Mouse (Mus musculus): ENCODE data around the gene Kcnk6. TPM values are rescaled to one million over a fixed set of nuclear protein-coding genes. Genes with fewer than 3 reads are reported as not detected.

Gene Kcnk6
- polyA plus RNA-seq, 1 experiment from 2014 or later, result 3.0 TPM

DNA sequence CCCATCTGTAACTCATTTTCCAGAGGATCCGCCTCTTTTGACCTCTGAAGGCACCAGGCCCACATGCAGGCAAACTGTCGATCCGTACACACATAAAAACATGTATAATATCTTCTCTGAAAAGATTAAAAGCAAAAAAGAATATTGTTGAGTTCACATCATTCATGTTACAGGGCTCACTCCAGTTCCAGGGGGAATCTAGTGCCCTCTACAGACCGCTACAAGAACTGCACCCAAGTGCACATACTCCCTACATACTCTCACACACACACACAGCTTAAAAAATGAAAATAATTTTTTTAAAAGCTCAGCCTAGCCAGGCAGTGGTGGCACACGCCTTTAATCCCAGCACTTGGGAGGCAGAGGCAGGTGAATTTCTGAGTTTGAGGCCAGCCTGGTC, 2.3 kb upstream of the Kcnk6 start:
- Histone ChIP-seq H3K4me2 (replicated peaks; ENCODE audit: low read depth) (no peak overlapping the region), H3K27me3 (ENCODE audit: control insufficient read depth, insufficient read depth, low read length) (no peaks in the 10 kb centered on the region), H3K9me3 (ENCODE audit: control insufficient read depth, low read length) (no peaks in the 10 kb centered on the region), H3K36me3 (ENCODE audit: control insufficient read depth, insufficient read depth, low read length) (no peaks in the 10 kb centered on the region), H3K27ac (replicated peaks) (no peak overlapping the region), H3K9ac (ENCODE audit: low read length) (no peak overlapping the region), H3K4me1 (replicated peaks; ENCODE audit: control insufficient read depth, insufficient read depth) (peaks cover 2% of the 10 kb centered on the region; the same call in 1 of the 2 replicates), H3K4me3 (ENCODE audit: low read depth, low read length) (no peak overlapping the region)
- DNase-seq (ENCODE audit: low spot score), result no peak
- 88% methylated on average over 5 of the region's 5 CpGs for WGBS
- peak; percentile 58 for TF ChIP-seq CTCF (IDR thresholded peaks at IDR 0.05; ENCODE audit: low read depth)
- no peak for TF ChIP-seq EP300 (optimal IDR thresholded peaks at IDR 0.05)
- ATAC-seq (ENCODE audit: low FRiP score, low TSS enrichment), result no peak

DNA sequence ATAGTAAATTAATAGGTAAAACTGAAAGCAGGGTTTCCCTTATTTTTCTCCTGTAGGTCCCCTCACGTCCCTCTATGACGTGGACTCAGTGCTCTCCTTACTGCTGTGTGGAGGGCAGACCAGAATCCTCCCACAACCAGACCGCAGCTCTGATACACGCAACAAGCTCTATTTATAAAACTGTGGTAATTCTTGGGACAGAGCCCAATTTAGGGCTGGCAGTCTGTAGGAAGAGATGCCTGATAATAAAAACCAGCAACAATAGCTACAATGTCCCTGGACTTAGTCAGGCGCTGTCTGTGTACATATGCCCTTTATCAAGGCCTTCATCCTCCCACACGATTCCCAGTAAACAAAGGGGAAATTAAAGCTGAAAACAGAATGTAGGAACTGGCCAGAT, 1.4 kb upstream of the Kcnk6 start:
- H3K4me2 ChIP-seq (replicated peaks; ENCODE audit: low read depth), result no peak overlapping the region
- no peaks in the 10 kb centered on the region for H3K36me3 ChIP-seq (ENCODE audit: control insufficient read depth, insufficient read depth, low read length)
- no peaks in the 10 kb centered on the region for H3K9me3 ChIP-seq (ENCODE audit: control insufficient read depth, low read length)
- H3K27ac ChIP-seq (replicated peaks), result no peak overlapping the region
- WGBS, result 38% methylated on average over 6 of the region's 6 CpGs
- ATAC-seq (ENCODE audit: low FRiP score, low TSS enrichment), result no peak
- H3K27me3 ChIP-seq (ENCODE audit: control insufficient read depth, insufficient read depth, low read length), result no peaks in the 10 kb centered on the region
- no peak for TF ChIP-seq EP300 (optimal IDR thresholded peaks at IDR 0.05)
- no peak for TF ChIP-seq CTCF (IDR thresholded peaks at IDR 0.05; ENCODE audit: low read depth)
- H3K4me1 ChIP-seq (replicated peaks; ENCODE audit: control insufficient read depth, insufficient read depth), result peaks cover 2% of the 10 kb centered on the region; the same call in 1 of the 2 replicates
- H3K9ac ChIP-seq (ENCODE audit: low read length), result no peak overlapping the region
- DNase-seq (ENCODE audit: low spot score), result no peak
- H3K4me3 ChIP-seq (ENCODE audit: low read depth, low read length), result no peak overlapping the region

DNA sequence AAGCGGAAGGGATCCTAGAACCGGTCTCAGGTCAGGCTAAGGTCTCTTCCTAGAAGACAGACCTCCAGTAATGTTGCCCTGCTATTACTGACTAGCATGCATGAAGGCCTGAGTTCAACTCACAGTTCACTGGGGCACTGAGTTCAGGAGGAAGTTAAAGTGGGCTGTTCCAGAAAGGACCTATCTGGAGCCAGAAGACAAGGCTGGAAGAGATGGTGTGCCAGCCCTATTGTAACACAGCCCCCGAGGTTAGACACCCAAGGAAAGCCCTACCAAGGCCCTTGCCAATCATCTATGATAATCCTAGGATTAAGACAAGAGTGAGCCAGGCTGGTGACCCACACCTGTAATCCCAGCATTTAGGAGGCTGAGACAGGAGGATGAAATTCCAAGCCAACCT, 798 bp downstream of the Kcnk6 start:
- no peaks in the 10 kb centered on the region for H3K27me3 ChIP-seq (ENCODE audit: control insufficient read depth, insufficient read depth, low read length)
- H3K9me3 ChIP-seq (ENCODE audit: control insufficient read depth, low read length), result no peaks in the 10 kb centered on the region
- no peak for TF ChIP-seq CTCF (IDR thresholded peaks at IDR 0.05; ENCODE audit: low read depth)
- no peak for TF ChIP-seq EP300 (optimal IDR thresholded peaks at IDR 0.05)
- H3K9ac ChIP-seq (ENCODE audit: low read length), result peak overlapping the region; percentile 85
- H3K36me3 ChIP-seq (ENCODE audit: control insufficient read depth, insufficient read depth, low read length), result no peaks in the 10 kb centered on the region
- H3K4me3 ChIP-seq (ENCODE audit: low read depth, low read length), result peak overlapping the region; percentile 63
- 0 out of 2 replicates have a peak, but pooled peaks cover 2% of the 10 kb centered on the region for H3K4me1 ChIP-seq (replicated peaks; ENCODE audit: control insufficient read depth, insufficient read depth)
- 56% methylated on average over 3 of the region's 3 CpGs for WGBS
- peak overlapping the region; percentile 81; the same call in 1 of the 2 replicates for H3K27ac ChIP-seq (replicated peaks)
- peak overlapping the region; percentile 97 for H3K4me2 ChIP-seq (replicated peaks; ENCODE audit: low read depth)
- ATAC-seq (ENCODE audit: low FRiP score, low TSS enrichment), result no peak
- no peak for DNase-seq (ENCODE audit: low spot score)

DNA sequence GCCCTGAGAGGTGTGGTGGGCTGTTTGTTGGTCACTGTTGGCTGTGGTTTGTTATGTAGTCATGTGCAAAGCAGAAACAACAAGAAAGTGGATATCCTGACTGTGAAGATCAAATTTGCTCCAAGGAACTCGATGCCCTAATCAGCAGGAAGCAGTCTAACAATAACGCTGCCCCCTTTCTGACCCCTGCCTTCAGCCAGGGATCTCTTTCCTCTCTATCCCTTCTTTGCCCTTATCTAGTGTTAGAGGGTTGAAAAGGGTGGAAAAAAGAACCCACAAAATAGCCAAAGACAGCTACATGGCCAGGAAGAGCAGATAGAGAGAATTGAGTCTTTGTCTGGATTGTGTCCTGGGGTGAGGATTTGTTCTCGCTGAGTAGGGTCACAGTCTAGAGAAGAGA, 1.8 kb downstream of the Kcnk6 start:
- DNase-seq (ENCODE audit: low spot score), result no peak
- no peak overlapping the region for H3K4me3 ChIP-seq (ENCODE audit: low read depth, low read length)
- H3K9me3 ChIP-seq (ENCODE audit: control insufficient read depth, low read length), result no peaks in the 10 kb centered on the region
- no peaks in the 10 kb centered on the region for H3K27me3 ChIP-seq (ENCODE audit: control insufficient read depth, insufficient read depth, low read length)
- H3K27ac ChIP-seq (replicated peaks), result no peak overlapping the region
- no peak overlapping the region for H3K9ac ChIP-seq (ENCODE audit: low read length)
- ATAC-seq (ENCODE audit: low FRiP score, low TSS enrichment), result no peak
- TF ChIP-seq EP300 (optimal IDR thresholded peaks at IDR 0.05), result no peak
- TF ChIP-seq CTCF (IDR thresholded peaks at IDR 0.05; ENCODE audit: low read depth), result no peak
- 44% methylated on average over 3 of the region's 3 CpGs for WGBS
- H3K4me1 ChIP-seq (replicated peaks; ENCODE audit: control insufficient read depth, insufficient read depth), result 0 out of 2 replicates have a peak, but pooled peaks cover 2% of the 10 kb centered on the region
- H3K4me2 ChIP-seq (replicated peaks; ENCODE audit: low read depth), result no peak overlapping the region
- H3K36me3 ChIP-seq (ENCODE audit: control insufficient read depth, insufficient read depth, low read length), result no peaks in the 10 kb centered on the region; the same call in 1 of the 2 replicates

DNA sequence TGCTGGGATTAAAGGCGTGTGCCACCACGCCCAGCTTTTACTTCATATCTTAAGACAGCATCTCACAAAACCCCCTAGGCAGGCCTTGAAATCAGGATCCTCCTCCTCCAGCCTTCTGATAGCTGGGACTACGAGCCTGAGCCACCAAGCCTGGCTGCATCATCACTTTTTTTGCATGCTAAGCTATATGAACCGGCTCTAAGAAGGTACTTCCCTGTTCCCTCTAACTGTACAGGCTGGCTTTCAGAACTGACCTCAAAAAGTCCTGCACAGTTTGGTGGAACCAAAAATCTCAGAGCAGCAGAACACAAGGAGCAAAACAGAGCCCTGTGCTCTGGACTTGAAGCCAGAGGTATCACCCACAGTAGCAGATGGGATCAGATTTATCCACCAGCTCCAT, 4.1 kb downstream of the Kcnk6 start:
- WGBS, result 70% methylated on average over 4 of the region's 4 CpGs
- Histone ChIP-seq H3K9ac (ENCODE audit: low read length) (no peak overlapping the region), H3K27me3 (ENCODE audit: control insufficient read depth, insufficient read depth, low read length) (no peaks in the 10 kb centered on the region), H3K27ac (replicated peaks) (0 out of 2 replicates have a peak overlapping the region, but pooled peaks have one; percentile 13), H3K4me1 (replicated peaks; ENCODE audit: control insufficient read depth, insufficient read depth) (0 out of 2 replicates have a peak, but pooled peaks cover 2% of the 10 kb centered on the region), H3K4me3 (ENCODE audit: low read depth, low read length) (no peak overlapping the region), H3K4me2 (replicated peaks; ENCODE audit: low read depth) (no peak overlapping the region), H3K36me3 (ENCODE audit: control insufficient read depth, insufficient read depth, low read length) (no peaks in the 10 kb centered on the region; the same call in 1 of the 2 replicates), H3K9me3 (ENCODE audit: control insufficient read depth, low read length) (no peaks in the 10 kb centered on the region)
- DNase-seq (ENCODE audit: low spot score) (no peak), ATAC-seq (ENCODE audit: low FRiP score, low TSS enrichment) (no peak)
- TF ChIP-seq CTCF (IDR thresholded peaks at IDR 0.05; ENCODE audit: low read depth) (no peak), EP300 (optimal IDR thresholded peaks at IDR 0.05) (no peak)

DNA sequence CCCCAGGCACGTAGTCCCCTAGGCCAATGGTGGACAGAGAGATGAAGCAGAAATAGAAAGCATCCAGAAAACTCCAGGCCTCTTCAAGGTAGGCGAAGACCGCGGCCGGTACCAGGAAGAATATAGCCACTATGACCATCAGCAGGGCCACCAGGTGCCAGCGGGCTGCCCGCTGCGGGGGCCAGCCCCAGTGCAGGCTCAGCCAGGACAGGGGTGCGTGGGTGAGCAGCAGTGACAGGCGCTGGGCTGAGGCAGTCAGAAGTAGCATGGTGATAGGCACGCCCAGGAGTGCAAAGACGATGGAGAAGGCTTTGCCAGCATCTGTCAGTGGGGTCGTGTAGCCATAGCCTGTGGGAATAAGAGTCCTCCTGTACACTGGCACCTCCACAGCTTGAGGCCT, 6.8 kb downstream of the Kcnk6 start:
- H3K27ac ChIP-seq (replicated peaks), result no peak overlapping the region
- WGBS, result 80% methylated on average over 13 of the region's 13 CpGs
- H3K27me3 ChIP-seq (ENCODE audit: control insufficient read depth, insufficient read depth, low read length), result no peaks in the 10 kb centered on the region
- DNase-seq (ENCODE audit: low spot score) (no peak), ATAC-seq (ENCODE audit: low FRiP score, low TSS enrichment) (no peak)
- H3K4me3 ChIP-seq (ENCODE audit: low read depth, low read length), result no peak overlapping the region
- H3K36me3 ChIP-seq (ENCODE audit: control insufficient read depth, insufficient read depth, low read length), result no peaks in the 10 kb centered on the region; the same call in 1 of the 2 replicates
- no peak overlapping the region for H3K9ac ChIP-seq (ENCODE audit: low read length)
- TF ChIP-seq CTCF (IDR thresholded peaks at IDR 0.05; ENCODE audit: low read depth) (no peak), EP300 (optimal IDR thresholded peaks at IDR 0.05) (no peak)
- no peaks in the 10 kb centered on the region for H3K4me1 ChIP-seq (replicated peaks; ENCODE audit: control insufficient read depth, insufficient read depth)
- H3K9me3 ChIP-seq (ENCODE audit: control insufficient read depth, low read length), result no peaks in the 10 kb centered on the region
- H3K4me2 ChIP-seq (replicated peaks; ENCODE audit: low read depth), result no peak overlapping the region
